Mouse (Mus musculus) hindbrain, postnatal 0 days (tissue): ENCODE results near the gene Chrna1. TPM values are rescaled to one million over a fixed set of nuclear protein-coding genes. Genes with fewer than 3 reads are reported as not detected.

Source experiments
- ATAC-seq: fragments of 200-750 bp; cut with Nextera tagmentation; 2 replicates; pipeline ENCODE4 v1.8.0; 2017; ENCODE audit warnings: mild to moderate bottlenecking, moderate TSS enrichment, moderate library complexity
- DNase-seq: peaks from one replicate; pipeline ENCODE4 v3.0.0-alpha.2; 2015; ENCODE audit warnings: low spot score
- H3K27ac ChIP-seq: fragments of 300-500 bp; sonication (generic); 2 replicates; pipeline ENCODE4 v1.5.1; 2014; ENCODE audit warnings: mild to moderate bottlenecking
- H3K27me3 ChIP-seq: fragments of 300-500 bp; sonication (generic); 2 replicates; pipeline ENCODE4 v1.6.1; 2014; ENCODE audit warnings: low read length, mixed read lengths; ENCODE audit not compliant: insufficient read depth
- H3K36me3 ChIP-seq: fragments of 300-500 bp; sonication (generic); 2 replicates; pipeline ENCODE4 v1.6.1; 2014; ENCODE audit warnings: low read length, mixed read lengths; ENCODE audit not compliant: insufficient read depth
- H3K4me1 ChIP-seq: fragments of 300-500 bp; sonication (generic); 2 replicates; pipeline ENCODE4 v1.6.1; 2014; ENCODE audit warnings: antibody characterized with exemption, low read length, mixed read lengths; ENCODE audit not compliant: insufficient read depth
- H3K4me2 ChIP-seq: fragments of 300-500 bp; sonication (generic); 2 replicates; pipeline ENCODE4 v1.6.1; 2014; ENCODE audit warnings: low read depth, mild to moderate bottlenecking, low read length, moderate library complexity, mixed read lengths
- H3K4me3 ChIP-seq: fragments of 300-500 bp; sonication (generic); 2 replicates; pipeline ENCODE4 v1.5.1; 2014; ENCODE audit warnings: low read length
- H3K9ac ChIP-seq: fragments of 300-500 bp; sonication (generic); replicated peaks from 2 replicates; pipeline ENCODE4 v1.6.1; 2014; ENCODE audit warnings: mild to moderate bottlenecking, low read length, moderate library complexity, mixed read lengths
- H3K9me3 ChIP-seq: fragments of 300-500 bp; sonication (generic); 2 replicates; pipeline ENCODE4 v1.6.1; 2016; ENCODE audit warnings: low read length, mixed read lengths
- CTCF ChIP-seq: IDR thresholded peaks from 2 replicates; pipeline ENCODE4 v1.5.1; 2016; ENCODE audit warnings: antibody characterized with exemption, control low read depth, low read depth
- WGBS: fragments of 180-500 bp; shearing (Covaris S2); extraction: QIAGEN DNeasy Blood & Tissue Kit; methylation state at CpG from one replicate; pipeline ENCODE4 v1.1.7; 2014; 5-methylcytosine and 5-hydroxymethylcytosine counted together
- polyA plus RNA-seq: library from polyadenylated mRNA; unstranded; fragments of >200 nt; fragmentation: Nextera tagmentation; extraction: Ambion mirVana; gene quantifications from 2 replicates; pipeline ENCODE4 v1.2.1, GENCODE M21; 2015
- total RNA-seq: library from RNA; depleted of rRNA; stranded (reverse); fragments of >200 nt; gene quantifications from 2 replicates; pipeline ENCODE4 v1.2.3, GENCODE M21; 2014

The Chrna1 gene
- total and polyA plus RNA-seq, 2 experiments from 2014 or later = 0.15 TPM; not detected in 1

DNA sequence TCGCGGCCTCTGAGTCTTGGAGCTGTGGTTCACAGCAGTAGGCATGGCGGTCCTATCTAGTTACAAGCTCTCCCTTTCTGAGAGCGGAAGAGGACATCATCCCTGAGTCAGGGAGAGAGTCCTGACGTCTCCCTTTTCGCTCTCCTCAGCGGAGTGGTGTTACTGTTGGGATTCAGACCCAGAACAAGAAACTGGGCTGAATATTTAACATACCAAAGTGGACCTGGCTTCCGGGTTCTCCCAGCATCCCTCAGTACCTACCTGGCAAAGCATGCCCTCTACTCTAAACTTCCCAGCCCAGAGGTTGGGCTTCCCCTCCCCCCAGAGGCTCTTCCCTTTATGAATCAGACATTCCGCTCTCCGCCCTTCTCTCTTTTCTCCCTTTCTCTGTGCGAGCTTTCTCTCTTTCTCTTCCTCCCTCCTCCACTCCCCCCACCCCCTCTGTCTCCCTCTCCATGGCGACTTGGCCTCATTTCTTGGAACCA lies 5.3 kb upstream of the Chrna1 start:
- WGBS = 11% methylated on average over 12 of the region's 12 CpGs
- ATAC-seq (peak; percentile 42; the same call in 1 of the 2 replicates), DNase-seq (peak; percentile 49)
- Histone ChIP-seq H3K4me3 (peak overlapping the region; percentile 42), H3K4me2 (peak overlapping the region; percentile 64), H3K27ac (peak overlapping the region; percentile 56; the same call in 1 of the 2 replicates), H3K36me3 (no peaks in the 10 kb centered on the region), H3K4me1 (peaks cover 8% of the 10 kb centered on the region; the same call in 1 of the 2 replicates), H3K9me3 (no peaks in the 10 kb centered on the region), H3K9ac (peak overlapping the region; percentile 25), H3K27me3 (no peaks in the 10 kb centered on the region)
- TF ChIP-seq CTCF = no peak

DNA sequence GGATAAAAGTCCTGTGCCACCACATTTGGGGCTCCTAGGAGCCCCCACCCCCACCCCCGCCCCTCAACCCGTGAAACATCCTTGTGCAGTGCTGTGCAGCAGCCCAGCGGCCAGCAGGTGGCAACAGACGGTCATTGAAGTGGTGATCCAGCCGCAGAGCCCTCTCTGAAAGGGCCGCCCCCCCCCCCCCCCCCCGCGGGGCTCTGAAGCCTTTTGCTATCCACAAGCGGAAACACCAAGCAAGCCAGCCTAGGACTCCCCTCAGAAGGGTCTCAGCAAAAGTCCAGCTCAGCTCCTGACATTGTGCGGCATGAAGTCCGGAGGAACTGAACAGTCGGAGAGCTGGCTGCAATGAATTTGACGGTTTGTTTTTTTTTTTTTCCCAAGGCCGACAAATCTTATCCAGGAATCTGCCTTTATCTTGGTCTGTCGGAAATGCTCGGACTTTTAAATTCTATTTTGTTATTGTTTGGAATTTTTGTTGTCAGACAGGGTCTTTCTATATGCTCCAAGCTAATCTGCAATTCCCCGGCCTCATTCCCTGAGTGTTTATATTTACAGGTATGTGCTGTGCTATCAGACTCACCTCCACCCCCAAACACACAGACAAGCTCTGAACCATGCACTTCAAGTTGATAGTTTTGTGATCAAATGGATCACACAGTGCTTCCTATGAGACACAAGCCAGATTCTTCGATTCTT lies 4.7 kb upstream of the Chrna1 start:
- H3K27ac ChIP-seq = peak overlapping the region; percentile 56; the same call in 1 of the 2 replicates

DNA sequence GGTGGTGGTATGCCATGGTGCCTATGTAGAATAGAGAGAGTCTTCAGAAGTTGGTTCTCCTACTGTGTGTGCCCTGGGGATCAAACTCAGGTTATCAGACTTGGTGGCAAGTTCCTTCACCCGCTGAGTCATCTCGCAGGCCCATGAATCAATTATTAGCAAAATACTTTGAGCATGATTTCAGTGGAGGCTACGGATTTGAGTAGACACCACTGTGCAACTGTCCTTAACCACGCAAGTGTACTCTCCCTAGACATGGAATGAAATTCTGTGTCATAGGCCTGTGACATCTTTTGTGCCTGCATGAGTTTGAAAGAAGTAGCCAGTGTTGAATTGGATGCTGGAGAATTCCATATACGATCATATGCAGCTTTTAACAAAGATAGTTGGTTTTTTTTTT lies 582 bp upstream of the Chrna1 start:
- WGBS = 93% methylated on average over 5 of the region's 5 CpGs
- DNase-seq (no peak), ATAC-seq (no peak)
- TF ChIP-seq CTCF = no peak
- Histone ChIP-seq H3K9ac (no peak overlapping the region), H3K4me3 (no peak overlapping the region), H3K4me2 (no peak overlapping the region), H3K36me3 (no peaks in the 10 kb centered on the region), H3K4me1 (no peaks in the 10 kb centered on the region; the same call in 1 of the 2 replicates), H3K27me3 (no peaks in the 10 kb centered on the region), H3K9me3 (no peaks in the 10 kb centered on the region), H3K27ac (no peak overlapping the region)

More for the DNA sequence above, 4.7 kb upstream of the Chrna1 start:
- H3K9ac ChIP-seq = peak overlapping the region; percentile 25
- no peaks in the 10 kb centered on the region for H3K27me3 ChIP-seq
- ATAC-seq (peak; percentile 91), DNase-seq (peak; percentile 92)
- H3K36me3 ChIP-seq = no peaks in the 10 kb centered on the region
- H3K4me1 ChIP-seq = peaks cover 4% of the 10 kb centered on the region; the same call in 1 of the 2 replicates
- peak overlapping the region; percentile 42 for H3K4me3 ChIP-seq
- H3K9me3 ChIP-seq = no peaks in the 10 kb centered on the region
- TF ChIP-seq CTCF = peak; percentile 72
- H3K4me2 ChIP-seq = peak overlapping the region; percentile 64
- 3% methylated on average over 17 of the region's 18 CpGs for WGBS

DNA sequence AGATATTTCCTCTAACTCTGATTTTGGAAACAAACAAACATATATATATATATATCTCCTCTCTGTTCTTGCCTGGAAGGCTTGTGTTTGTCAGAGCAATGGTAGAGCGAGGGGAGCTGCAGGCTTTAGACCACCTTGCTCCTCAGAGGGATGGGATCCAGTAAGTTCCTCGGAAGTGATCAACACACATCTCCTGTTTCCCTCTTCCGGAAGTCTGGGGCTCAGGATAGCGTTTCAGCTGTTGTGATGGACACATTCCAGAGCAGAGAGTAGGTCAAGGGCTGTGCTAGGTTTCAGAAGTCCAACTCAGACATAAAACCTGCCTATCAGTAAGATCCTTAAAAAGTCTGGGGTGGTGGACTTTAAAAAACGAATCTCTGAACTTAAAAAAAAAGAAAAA lies 970 bp downstream of the Chrna1 start:
- H3K27ac ChIP-seq = no peak overlapping the region
- no peak overlapping the region for H3K4me2 ChIP-seq
- DNase-seq (no peak), ATAC-seq (no peak)
- no peaks in the 10 kb centered on the region for H3K36me3 ChIP-seq
- TF ChIP-seq CTCF = no peak
- 71% methylated on average over 5 of the region's 5 CpGs for WGBS
- no peaks in the 10 kb centered on the region for H3K4me1 ChIP-seq
- no peaks in the 10 kb centered on the region for H3K9me3 ChIP-seq
- H3K4me3 ChIP-seq = no peak overlapping the region
- no peaks in the 10 kb centered on the region for H3K27me3 ChIP-seq
- H3K9ac ChIP-seq = no peak overlapping the region

DNA sequence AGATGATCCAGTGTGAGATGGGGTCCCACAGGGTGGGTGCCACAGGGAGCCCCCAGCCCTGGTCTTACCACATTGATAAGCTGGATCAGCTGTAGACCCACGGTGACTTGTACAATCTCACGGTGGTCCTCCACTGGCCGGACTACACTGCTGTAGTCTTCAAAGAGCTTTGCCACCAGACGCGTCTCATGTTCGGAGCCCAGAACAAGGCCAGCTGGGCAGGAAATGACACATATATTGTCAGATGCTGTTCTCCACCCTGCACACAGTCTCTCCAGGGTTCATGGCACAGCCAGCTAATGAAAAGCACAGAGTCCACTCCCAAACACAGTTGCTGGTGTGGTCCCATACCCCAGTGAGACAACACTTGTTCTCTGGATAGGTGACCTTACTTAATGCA lies 5.7 kb downstream of the Chrna1 start:
- no peak overlapping the region for H3K4me2 ChIP-seq
- no peaks in the 10 kb centered on the region for H3K36me3 ChIP-seq

DNA sequence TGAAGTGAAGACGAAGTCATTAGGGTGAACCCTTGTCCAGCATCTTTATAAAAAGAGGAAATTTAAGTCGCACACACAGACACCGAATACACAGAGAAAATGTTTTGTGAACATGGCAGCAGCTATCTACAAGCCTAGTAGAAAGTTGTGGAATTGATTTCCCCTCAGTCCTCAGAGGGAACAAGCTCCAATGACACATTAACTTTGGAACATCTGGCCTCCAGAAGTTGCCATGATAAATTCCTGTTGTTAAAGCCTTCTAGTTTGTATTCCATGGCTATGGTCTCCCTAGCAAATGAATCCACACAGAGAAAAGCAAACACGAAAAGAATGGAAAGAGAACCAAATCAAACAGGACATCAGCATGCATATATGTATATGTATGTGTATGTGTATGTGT lies 6.6 kb downstream of the Chrna1 start:
- no peak overlapping the region for H3K9ac ChIP-seq
- no peak overlapping the region for H3K27ac ChIP-seq
- no peak for TF ChIP-seq CTCF
- H3K9me3 ChIP-seq = no peaks in the 10 kb centered on the region
- no peak overlapping the region for H3K4me3 ChIP-seq
- 85% methylated on average over 4 of the region's 4 CpGs for WGBS
- H3K4me2 ChIP-seq = no peak overlapping the region
- DNase-seq (no peak), ATAC-seq (no peak)
- H3K4me1 ChIP-seq = no peaks in the 10 kb centered on the region
- no peaks in the 10 kb centered on the region for H3K36me3 ChIP-seq
- no peaks in the 10 kb centered on the region for H3K27me3 ChIP-seq

More for the DNA sequence above, 5.7 kb downstream of the Chrna1 start:
- no peak for ATAC-seq
- WGBS = 81% methylated on average over 6 of the region's 6 CpGs
- Histone ChIP-seq H3K27me3 (no peaks in the 10 kb centered on the region), H3K4me3 (no peak overlapping the region), H3K27ac (no peak overlapping the region), H3K9me3 (no peaks in the 10 kb centered on the region), H3K4me1 (no peaks in the 10 kb centered on the region), H3K9ac (no peak overlapping the region)
- DNase-seq = no peak
- TF ChIP-seq CTCF = no peak
